Comparison of ENCODE assay signal across 22 mouse cellular contexts in the genomic region with DNA sequence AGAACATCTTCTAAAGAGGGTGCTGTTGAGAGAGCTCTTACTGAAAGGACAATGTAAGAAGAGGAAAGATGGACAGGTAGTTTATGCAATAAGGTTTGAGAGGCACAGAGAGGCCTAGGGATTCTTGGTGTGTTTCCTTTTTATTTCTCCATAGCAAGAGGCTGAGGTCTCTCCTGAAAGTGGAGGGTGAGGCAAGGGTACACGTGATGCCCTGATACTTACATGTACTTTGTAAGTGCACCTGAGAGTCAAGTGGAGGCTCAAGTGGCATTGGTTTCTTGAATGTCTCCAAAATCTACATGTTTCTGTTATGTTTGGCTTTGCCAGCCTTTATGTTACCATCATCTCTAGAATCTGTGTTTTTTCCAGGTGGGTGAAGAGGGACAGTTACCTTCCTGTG. TPM values are rescaled to one million over a fixed set of nuclear protein-coding genes. Genes with fewer than 3 reads are reported as not detected.
"Had no signal": no experiment of that assay in that cellular context is flagged by ENCODE, and none has a peak within 500 bp of the region (broad histone marks: within the 10 kb centered on the region; RNA-seq: fewer than 3 reads in every experiment).

No protein-coding gene starts in this region.

- H3K4me3 ChIP-seq: neural tube, embryonic 13.5 days; neural tube, embryonic 15.5 days; stomach, embryonic 15.5 days had no signal

- DNase-seq: retina, postnatal 1 day; right cerebral cortex, adult 18-20 months; right cerebral cortex, postnatal 14 days; right cerebral cortex, postnatal 25 days; right cerebral cortex, postnatal 4 days; spleen, adult 18-20 months; thymus, adult 18-20 months; thymus, adult 2 months; thymus, postnatal 14 days; thymus, postnatal 25 days; thymus, postnatal 36 days; thymus, postnatal 4 days had no signal

- H3K4me2 ChIP-seq: neural tube, embryonic 13.5 days; neural tube, embryonic 15.5 days; stomach, embryonic 15.5 days had no signal

- H3K9me3 ChIP-seq: neural tube, embryonic 13.5 days; neural tube, embryonic 15.5 days; stomach, embryonic 15.5 days had no signal

- H3K9ac ChIP-seq: neural tube, embryonic 13.5 days; neural tube, embryonic 15.5 days; stomach, embryonic 15.5 days had no signal

- H3K27ac ChIP-seq: neural tube, embryonic 13.5 days; neural tube, embryonic 15.5 days; stomach, embryonic 15.5 days; stomach, postnatal 0 days had no signal

- H3K27me3 ChIP-seq: neural tube, embryonic 13.5 days; neural tube, embryonic 15.5 days; stomach, embryonic 15.5 days had no signal

- H3K4me1 ChIP-seq: neural tube, embryonic 13.5 days; neural tube, embryonic 15.5 days; stomach, embryonic 15.5 days had no signal

RNA-seq across cellular contexts. Expression of gene Lrcol1, which starts 47.9 kb away (rescaled TPM):
- polyA plus RNA-seq: neural tube, embryonic 13.5 days; neural tube, embryonic 14.5 days; neural tube, embryonic 15.5 days; small intestine, adult 2 months; spleen, adult 2 months; stomach, embryonic 14.5 days; stomach, embryonic 15.5 days; stomach, embryonic 16.5 days; stomach, postnatal 0 days; urinary bladder, adult 2 months had no signal
